Mouse (Mus musculus) adrenal gland, adult 18-20 months (tissue): ENCODE measurements around the gene Syne2. TPM values are rescaled to one million over a fixed set of nuclear protein-coding genes. Genes with fewer than 3 reads are reported as not detected.
A peak's percentile ranks its signal among the peaks of the same experiment; 100 is the strongest.
"Not testable (repeated sequence)": the region's sequence is repeated elsewhere in the genome, so short reads cannot be mapped to it uniquely, and the experiment has no call there.

Experiments used
- DNase-seq, 2 experiments: peaks; one replicate each; pipeline ENCODE4 v3.0.0; 2021 to 2022; ENCODE audit warnings: low spot score in 2 of 2
- total RNA-seq, 2 experiments: library from RNA; stranded (reverse); gene quantifications; 1 replicate in 1 of 2; 2 replicates in 1 of 2; pipeline ENCODE4 v1.2.3; 2021

The Syne2 gene
- total RNA-seq, 2 experiments from 2014 or later = 33.2 to 39.7 TPM

DNA sequence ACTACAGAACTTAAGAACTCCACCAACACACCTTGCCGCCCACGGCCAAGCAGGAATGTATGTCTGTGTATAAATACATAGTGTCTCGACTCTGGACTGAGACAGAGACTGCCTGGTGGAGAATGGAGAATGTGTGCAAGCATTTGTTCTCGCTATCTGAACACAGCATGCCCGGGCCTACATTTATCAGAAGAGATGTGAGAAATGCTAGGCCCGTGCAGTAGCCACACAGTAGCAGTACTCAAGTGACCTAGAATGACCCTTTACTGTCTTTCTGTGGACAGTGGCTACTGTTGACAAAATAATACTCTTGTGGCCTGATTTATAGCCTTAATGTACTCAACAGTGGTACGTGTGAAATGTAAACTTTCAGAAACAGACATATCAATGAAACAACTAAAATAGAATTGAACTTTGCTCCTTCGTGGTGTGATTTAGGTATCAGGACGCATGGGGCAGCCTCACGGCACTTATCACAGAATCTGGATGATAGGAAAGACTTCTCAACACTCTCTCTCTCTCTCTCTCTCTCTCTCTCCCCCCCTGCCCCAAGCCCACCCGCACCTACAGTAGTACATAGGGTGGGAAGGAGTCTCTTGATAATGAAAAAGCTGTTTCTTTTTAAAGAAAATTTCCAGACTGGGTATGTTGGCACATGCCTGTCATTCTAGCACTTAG, 275.0 kb downstream of the Syne2 start:
- DNase-seq = no peak

DNA sequence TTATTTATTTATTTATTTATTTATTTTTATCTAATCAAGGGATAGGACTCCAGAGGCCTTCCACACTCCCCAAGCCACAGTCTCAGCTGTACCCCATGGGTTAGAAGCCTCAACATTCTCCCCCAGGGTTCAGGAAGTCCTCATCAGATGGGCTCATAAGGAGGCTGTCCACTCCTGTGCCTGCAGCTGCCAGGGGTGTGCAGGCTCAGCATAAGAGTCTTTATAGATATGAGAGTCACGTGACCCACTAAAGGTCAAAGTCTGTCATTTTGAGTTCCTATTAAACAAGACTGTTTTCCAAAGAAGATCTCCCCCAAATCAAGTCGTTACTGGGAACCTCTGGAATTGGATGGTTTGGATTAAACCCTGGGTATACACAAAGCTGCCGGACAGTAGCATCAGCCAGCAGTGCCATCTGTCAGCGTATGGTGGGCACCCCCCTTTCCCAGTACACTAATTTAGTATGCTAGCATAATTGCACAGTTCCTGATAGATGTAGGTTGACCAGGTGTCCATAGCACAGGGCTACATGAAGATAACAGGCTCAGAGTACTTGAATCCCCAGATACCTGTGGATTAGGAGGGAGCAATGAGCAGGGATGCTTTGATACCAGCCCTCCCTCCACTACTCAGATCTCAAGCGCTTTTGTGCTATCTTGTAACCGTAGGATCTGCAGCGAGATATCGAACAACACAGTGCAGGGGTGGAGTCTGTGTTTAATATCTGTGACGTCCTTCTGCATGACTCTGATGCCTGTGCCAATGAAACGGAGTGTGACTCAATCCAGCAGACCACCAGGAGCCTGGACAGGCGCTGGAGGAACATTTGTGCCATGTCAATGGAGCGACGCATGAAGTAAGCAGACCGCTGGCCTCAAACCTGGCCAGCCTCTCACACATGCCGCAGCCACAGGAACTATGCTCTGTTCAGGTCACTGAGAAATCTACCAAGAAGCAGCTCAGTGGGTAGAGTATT, 276.0 kb downstream of the Syne2 start:
- no peak for DNase-seq

DNA sequence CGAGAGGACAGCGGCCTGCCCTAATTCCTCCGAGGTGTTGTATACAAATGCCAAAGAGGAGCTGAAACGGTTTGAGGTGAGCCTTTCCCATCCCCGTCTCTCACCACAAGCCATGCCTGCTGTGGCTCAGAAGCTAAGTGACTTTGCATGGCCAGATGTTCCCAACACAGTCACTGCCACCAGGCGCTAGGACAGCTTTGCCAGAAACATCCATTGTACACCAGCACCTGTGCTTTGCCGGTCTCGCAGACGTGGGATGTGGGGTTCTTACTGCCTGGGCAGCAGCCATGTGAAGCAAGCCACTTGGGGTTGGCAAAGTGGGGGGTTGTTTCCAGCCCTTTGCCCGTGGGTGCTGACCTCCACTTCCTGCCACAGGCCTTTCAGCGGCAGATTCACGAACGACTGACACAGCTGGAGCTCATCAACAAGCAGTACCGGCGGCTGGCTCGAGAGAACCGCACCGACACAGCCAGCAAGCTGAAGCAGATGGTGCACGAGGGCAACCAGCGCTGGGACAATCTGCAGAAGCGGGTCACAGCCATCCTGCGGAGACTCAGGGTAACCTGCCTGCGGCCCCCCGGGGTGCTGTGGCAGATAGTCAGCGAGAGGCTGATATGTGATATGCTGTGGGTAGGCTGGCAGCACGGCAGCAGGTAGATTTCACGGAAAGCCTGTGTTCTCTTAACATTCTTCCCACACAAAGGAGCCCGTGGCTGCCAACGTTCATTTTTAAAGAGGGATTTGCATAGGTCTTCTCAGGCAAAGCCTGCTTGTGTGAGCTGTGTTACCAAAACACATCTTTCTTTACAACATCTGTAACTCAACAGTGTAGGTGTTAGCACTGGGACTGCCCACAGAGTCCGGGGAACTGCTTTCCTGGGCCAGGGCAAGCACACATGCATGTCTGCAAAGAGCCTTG, 277.4 kb downstream of the Syne2 start:
- DNase-seq = no peak

DNA sequence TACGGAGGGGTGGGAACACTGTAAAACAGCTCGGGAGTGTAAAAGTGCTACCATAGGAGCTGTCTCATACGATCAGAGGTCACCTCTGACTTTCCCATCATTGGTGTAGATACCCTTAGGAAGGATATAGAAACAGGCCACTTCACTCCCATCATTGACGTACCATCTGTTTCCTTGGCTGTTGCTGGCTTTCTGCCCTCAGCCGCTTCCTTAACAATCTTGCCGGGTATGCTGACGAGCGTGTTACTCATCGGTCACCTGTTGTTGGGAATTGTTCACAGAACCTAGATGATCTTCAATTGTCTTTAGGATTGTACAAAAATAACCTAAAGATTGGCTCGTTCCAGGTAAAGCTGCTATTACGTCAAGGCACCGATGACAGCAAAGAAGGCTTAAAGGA, 284.7 kb downstream of the Syne2 start:
- no peak for DNase-seq

DNA sequence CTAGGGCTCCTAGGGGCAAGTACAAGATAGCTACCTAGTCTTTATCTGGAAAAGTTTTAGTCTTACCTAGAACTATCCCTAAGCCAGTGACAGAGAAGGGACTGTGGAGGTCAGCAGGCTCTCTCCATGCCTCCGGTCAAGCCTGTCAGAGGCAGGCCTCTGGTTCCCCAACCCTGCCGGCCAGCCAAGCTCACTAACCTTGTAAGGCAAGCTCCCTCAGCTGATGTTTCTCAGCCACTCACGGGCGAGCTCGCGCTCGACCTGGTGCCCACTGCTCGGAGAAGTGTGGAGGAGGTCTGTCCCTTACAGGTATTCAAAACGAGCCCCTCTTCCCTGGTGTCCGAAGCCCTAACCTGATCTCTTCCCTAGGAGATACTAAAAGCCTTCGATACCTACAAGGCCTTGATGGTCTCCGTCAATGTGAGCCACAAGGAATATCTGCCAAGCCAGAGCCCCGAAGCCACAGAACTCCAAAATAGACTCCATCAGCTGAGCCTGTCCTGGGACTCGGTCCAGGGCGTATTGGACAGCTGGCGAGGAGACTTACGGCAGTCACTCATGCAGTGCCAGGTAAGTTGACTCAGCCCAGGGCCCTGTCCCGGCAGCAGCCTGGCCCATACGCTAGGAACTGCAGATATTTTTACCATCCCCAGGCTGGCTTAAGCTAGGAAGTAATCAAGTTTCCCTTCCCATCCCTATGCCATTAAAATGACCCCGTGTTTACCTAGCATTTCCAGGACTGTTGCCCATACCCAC, 286.8 kb downstream of the Syne2 start:
- DNase-seq = no peak

DNA sequence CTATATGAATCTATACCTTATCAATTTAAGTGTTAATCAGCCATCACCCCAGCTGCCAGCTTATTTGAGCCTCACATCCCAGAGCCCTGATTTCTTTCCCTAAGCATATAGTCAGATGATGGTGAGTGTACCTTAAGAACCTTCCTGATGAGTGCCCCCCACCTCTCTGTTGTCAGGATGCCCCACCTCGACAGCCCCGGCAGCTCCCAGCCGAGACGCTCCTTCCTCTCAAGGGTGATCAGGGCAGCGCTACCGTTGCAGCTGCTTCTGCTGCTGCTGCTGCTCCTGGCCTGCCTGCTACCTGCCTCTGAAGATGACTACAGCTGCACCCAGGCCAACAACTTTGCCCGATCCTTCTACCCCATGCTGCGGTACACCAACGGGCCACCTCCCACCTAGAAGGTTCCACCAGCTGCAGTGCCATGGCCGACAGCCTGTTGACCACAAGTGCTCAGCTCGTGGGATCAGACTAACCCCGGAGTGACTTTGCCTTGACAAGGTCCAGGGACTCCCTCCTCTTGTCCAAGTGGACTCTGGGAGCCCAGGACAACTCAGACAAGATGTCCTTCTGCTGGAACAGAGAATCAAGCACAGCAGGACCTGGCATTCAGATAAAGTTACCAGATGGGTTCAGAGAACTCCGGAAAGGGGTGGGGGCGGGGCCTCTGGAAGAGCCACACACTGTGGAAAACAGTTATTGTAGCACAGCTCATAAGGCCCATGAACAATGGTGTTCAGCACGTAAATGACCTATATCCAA, 291.9 kb downstream of the Syne2 start:
- DNase-seq = no peak

DNA sequence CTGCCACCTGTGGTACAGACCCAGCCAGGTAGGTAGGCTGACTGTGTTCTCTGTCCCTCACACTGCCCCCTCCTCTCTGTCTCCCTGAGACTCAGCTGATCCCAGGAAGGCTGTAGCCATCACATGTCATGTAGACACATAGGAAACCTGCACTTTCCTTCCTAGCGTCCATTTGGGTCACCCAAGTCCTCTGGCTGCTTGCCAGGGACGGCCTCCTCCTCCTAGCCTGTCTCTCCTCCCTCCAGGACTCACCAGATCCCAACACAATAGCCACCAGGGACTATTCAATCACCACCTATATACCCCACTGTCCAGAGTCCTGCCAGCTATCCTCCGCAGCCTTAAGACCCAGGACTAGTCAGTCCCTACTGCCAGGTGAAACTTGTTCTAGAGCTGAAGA, 293.1 kb downstream of the Syne2 start:
- DNase-seq = no peak

DNA sequence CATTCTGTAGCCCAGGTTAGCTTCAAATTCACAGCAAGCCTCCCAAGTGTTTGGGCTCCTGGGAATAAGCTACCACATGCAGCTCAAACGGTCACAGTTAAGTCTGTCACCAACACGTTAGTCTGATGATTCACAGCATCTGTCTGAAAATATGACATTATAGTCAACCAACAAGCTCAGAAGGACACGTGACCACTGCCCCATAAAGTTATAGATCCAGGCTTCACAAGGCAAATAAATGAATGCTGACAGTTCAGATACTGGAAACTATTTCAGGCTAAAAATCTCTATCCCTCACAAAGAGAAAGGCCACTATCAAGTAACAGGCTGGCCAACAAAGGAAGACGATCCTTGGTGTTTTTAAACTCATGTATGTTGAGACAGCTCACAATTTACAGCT, 298.6 kb downstream of the Syne2 start:
- no peak for DNase-seq

DNA sequence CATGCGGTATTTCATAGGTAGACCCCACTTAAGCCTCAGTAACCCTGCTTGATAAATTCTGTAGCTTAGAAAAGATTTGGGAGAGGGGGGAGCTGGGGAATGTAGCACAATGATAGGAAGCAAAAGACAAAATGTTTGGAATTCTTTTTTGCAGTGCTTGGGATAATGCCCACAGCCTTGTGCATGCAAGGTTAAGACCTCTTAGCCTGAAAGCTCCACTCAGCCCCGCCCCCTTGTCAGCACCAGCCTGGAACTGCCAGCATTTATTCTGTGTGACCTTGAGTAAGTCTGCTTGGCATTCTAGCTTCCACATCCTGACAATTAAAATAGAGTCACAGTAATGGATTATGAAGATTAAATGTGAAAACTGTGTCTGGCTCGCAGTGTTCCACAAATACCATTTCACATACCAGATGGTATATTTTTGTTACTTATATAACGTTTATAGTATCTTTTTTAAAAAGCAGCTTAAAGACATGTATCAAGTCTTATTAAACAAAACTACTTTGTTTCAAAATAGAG, 299.8 kb downstream of the Syne2 start:
- peak in 1 of 2 experiments; percentile 37 for DNase-seq

DNA sequence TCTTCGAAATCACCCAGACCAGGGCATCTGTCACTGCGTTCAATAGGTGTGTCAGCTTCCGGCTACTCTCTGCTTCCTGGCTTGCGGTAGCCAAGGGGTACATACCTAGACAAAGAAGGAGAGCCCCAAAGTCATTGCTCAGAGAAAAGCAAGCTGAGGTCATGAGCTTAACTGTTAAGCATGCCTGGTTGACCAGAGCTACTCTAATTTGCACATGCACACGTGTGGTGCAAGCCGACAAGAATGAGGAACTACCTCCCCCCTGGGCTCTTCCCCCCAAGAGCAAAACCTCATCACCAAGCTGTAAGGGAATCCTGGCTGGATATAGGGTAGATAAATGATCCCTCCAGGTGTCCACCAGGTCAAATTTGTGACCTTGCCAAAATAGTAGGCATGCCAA, 305.3 kb downstream of the Syne2 start:
- no peak for DNase-seq

DNA sequence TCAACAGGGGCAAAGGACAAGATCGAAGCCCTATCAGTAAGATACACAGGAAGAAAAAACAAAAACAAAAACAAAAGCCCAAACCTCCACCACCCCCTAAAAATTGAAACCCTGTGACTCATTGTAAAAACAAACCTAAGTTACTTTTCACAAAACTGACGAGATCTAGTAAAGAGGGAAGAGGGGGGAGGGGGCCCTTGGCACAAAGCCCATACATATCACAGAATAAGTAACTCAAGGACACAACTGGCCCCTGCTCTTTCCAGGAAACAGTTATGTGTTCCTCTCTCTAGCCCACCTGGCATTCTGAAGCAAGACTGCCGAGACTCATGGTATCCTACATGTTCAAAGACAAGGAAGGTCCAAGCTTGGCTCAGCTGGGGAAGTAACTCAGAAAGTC, 310.4 kb downstream of the Syne2 start:
- DNase-seq = no peak

DNA sequence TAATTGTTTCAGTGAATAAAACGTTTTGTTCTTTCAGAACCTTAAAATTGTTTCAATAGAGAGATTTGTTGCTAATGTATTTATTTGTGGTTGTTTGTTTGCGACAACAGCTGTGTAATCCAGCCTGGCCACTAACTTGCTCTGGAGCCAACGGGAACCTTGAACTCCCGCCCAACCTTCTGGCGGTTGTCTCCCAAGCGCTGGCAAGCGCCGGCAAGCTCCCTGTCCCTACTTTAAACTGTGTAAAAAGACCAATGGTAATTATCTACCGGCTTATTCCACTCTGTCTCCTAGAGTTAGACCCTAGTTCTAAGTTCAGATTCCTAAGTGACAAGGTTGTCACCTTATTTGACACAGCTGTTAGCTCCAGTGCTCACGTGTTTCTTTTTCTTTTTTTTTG, 310.9 kb downstream of the Syne2 start:
- DNase-seq = peak in 1 of 2 experiments; percentile 8

DNA sequence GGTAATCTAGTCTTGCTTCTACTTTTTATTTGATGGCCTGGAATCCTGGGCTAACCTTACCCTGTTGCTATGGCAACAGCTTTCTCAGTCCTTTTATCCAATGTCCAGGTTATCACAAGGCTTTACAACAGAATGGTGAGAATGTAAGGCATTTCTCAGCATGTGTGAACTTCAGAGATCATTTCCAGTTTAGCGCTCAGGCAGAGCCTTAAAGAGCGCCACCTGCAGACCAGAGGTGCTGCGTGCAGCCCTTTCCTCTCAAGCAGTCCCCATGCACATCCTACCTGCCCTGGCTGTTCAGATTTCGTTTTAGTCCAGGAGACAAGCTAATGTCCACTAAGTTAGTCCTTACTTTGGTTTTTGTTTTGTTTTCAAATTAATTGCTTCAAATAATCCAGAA, 312.3 kb downstream of the Syne2 start:
- DNase-seq = no peak

DNA sequence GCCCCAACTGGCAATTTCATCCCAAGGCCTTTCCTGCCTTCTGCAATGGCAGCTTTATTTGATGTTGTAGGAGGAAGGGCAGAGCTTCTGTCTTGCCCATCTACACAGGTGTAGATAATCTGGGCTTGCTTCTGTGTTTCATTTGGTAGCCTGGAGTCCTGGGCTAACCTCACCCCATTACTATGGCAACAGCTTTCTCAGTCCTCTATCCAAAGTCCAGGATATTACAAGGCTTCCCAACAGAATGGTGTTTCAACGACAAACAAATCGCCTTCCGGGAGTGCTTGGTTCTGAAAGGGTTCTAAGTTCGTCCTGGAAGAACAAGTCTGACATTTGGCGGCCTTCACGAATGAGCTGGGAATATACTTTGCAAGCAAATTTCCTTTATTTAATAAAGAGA, 313.0 kb downstream of the Syne2 start:
- no peak for DNase-seq

DNA sequence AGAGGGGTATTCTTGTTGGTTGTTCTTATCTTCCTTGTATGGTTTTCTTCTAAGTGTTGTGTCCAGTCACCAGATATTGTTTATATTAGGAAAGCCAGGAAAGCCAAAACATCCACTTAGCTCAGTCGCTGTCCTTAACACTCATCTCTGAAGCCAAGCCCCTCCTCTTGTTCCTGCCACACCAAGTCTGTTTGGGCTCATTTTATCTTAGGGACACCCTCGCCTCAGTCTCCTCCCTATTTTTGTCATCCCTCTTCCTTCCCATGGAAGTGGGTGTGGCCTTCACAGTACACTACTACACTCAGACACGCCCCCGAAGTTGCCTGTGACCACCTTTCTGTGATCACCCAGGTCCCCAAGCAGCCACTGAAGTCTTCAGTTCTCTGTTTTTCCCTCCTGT, 314.7 kb downstream of the Syne2 start:
- no peak for DNase-seq

DNA sequence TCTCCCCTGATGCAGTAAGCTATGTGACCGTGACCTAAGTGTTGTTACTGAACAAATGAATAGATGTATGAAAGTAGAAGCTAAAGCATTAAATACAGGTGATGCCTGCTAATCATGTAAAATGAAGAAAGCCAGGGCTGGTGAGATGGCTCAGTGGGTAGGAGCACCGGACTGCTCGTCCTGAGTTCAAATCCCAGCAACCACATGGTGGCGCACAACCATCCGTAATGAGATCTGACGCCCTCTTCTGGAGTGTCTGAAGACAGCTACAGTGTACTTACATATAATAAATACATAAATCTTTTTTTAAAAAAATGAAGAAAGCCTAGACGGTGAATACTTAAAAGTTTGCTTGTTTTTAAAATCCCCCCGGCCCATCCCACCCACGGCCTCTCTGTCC, 315.1 kb downstream of the Syne2 start:
- DNase-seq = not testable (repeated sequence)

DNA sequence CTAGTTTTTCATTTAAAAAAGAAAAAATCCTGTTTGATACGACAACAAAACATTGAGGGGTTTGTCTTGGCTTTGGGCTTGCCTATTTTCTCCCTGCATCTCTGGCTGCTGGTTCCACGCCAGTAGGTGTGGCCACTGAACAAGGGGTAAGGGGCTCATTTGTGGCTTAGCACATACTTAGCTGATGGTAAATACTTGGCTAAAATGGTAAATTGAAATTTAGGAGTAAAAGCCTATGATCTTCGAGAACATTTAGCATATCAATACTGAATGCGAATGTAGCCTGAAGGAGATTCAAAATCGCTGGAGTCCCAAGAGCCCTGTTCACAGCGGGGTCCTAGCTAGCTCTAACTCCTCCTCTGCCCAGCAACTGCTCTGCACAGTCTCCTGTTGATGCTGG, 318.8 kb downstream of the Syne2 start:
- no peak for DNase-seq

DNA sequence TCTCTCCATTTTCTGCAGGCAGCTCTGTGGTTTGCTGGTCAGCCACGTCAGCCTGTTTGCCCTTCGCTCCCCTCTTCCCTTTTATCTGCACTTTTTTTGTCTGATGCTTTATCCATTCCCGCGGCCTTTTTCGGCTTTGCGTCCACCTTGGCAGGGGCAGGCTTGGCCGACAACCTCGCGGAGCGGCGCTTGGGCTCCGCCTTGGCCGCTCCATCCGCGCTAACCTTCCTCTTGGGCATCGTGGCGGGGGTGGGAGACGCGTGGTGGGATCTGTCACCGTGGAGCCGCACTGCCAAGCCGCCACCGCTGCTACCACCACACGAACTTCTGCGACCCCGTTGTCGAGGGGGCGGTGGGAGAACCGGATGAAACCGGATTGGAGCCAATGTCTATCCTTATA, 334.5 kb downstream of the Syne2 start:
- DNase-seq = not testable (repeated sequence)
